Mouse (Mus musculus) T-helper 1 cell (primary cell): ENCODE results near the gene Gm20517.
"Not testable (repeated sequence)": the region's sequence is repeated elsewhere in the genome, so short reads cannot be mapped to it uniquely, and the experiment has no call there.

ENCODE experiments used
- in situ Hi-C: fragments of 300-600 bp; cut with MboI, MseI; formaldehyde crosslinking; loops from one replicate; pipeline ENCODE4 v1.15.1; 2025; ENCODE audit warnings: high pct_unique_total_duplicates

Gene Gm20517

GRCm38 (mm10) chr17:47596839-47597164 is 14.6 kb upstream of the Gm20517 start:
- in situ Hi-C loops, result loop anchor here (5.0 kb wide), 1 partner anchor 85 kb away; no protein-coding TSS in a partner anchor

- in situ Hi-C loops, result loop anchor here (5.0 kb wide), 1 partner anchor 85 kb away; no protein-coding TSS in a partner anchor
Measured at GRCm38 (mm10) chr17:47597261-47597660, 14.1 kb upstream of the Gm20517 start.

- in situ Hi-C loops, result loop anchor here (5.0 kb wide), 1 partner anchor 86 kb away; no protein-coding TSS in a partner anchor
Measured at GRCm38 (mm10) chr17:47597838-47598579, 13.4 kb upstream of the Gm20517 start.

GRCm38 (mm10) chr17:47598580-47599304 is 12.6 kb upstream of the Gm20517 start:
- in situ Hi-C loops, result loop anchor here (5.0 kb wide), 1 partner anchor 86 kb away; no protein-coding TSS in a partner anchor

GRCm38 (mm10) chr17:47599511-47600297 is 11.7 kb upstream of the Gm20517 start:
- in situ Hi-C loops, result loop anchor here (5.0 kb wide), 1 partner anchor 87 kb away; no protein-coding TSS in a partner anchor

- in situ Hi-C loops, result no loop called here
Measured at GRCm38 (mm10) chr17:47600601-47601388, 10.6 kb upstream of the Gm20517 start.

- in situ Hi-C loops, result no loop called here
Measured at GRCm38 (mm10) chr17:47601389-47601755, 10.0 kb upstream of the Gm20517 start.

- in situ Hi-C loops, result no loop called here
Measured at GRCm38 (mm10) chr17:47602289-47602688, 9.1 kb upstream of the Gm20517 start.

- in situ Hi-C loops, result no loop called here
Measured at GRCm38 (mm10) chr17:47606220-47606619, 5.2 kb upstream of the Gm20517 start.

GRCm38 (mm10) chr17:47609182-47609581 is 2.2 kb upstream of the Gm20517 start:
- in situ Hi-C loops, result no loop called here

GRCm38 (mm10) chr17:47611661-47611982 is 233 bp downstream of the Gm20517 start:
- in situ Hi-C loops, result no loop called here

- in situ Hi-C loops, result no loop called here
Measured at GRCm38 (mm10) chr17:47614018-47614417, 2.6 kb downstream of the Gm20517 start.

- in situ Hi-C loops, result no loop called here
Measured at GRCm38 (mm10) chr17:47616119-47616518, 4.7 kb downstream of the Gm20517 start.

GRCm38 (mm10) chr17:47616652-47617051 is 5.3 kb downstream of the Gm20517 start:
- in situ Hi-C loops, result no loop called here

GRCm38 (mm10) chr17:47617605-47618307 is 6.4 kb downstream of the Gm20517 start:
- in situ Hi-C loops, result no loop called here

GRCm38 (mm10) chr17:47618556-47619311 is 7.3 kb downstream of the Gm20517 start:
- in situ Hi-C loops, result no loop called here

GRCm38 (mm10) chr17:47622912-47623554 is 11.6 kb downstream of the Gm20517 start:
- in situ Hi-C loops, result no loop called here

- in situ Hi-C loops, result not testable (repeated sequence)
Measured at GRCm38 (mm10) chr17:47624572-47624971, 13.2 kb downstream of the Gm20517 start.

- in situ Hi-C loops, result no loop called here
Measured at GRCm38 (mm10) chr17:47625088-47625487, 13.7 kb downstream of the Gm20517 start.
